Mouse (Mus musculus) yolk sac, embryonic 10.5 days (tissue): Measurements from ENCODE around the gene Gipc2.
"Not testable (repeated sequence)": the region's sequence is repeated elsewhere in the genome, so short reads cannot be mapped to it uniquely, and the experiment has no call there.

ENCODE experiments used
- DNase-seq: peaks from one replicate; pipeline ENCODE4 v3.0.0-alpha.2; 2017; ENCODE audit warnings: low spot score

Gipc2 gene

DNA sequence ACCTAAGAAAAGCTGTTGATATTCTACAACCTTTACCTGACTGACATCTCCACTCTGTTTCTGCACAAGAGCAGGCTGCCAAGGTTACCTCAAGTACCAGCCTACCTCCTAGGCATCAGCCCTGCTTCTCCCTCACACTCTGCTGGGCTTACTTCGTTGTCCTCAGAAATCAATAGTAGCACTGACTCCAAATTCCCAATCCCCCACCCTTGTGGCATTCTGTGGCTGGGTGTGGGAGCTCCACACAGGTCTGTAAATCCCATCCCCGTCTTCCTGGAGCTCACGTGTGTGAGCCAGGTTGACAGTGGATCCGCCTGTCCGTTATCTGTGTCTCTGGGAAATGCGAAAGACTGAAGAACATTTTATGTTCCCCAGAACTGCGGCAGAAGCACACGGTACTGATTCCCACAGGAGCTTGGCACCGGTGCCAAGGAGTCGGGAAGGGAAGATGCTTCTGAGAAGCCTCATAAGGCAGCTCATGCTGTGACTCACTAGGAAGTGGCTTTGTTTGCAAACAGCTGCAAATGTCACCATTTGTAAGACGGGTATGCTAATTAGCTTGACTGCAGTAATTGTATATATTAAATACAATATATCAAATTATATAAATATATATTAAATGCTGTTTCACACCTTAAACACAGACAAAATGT is 10.6 kb downstream of the Gipc2 start:
- no peak for DNase-seq

DNA sequence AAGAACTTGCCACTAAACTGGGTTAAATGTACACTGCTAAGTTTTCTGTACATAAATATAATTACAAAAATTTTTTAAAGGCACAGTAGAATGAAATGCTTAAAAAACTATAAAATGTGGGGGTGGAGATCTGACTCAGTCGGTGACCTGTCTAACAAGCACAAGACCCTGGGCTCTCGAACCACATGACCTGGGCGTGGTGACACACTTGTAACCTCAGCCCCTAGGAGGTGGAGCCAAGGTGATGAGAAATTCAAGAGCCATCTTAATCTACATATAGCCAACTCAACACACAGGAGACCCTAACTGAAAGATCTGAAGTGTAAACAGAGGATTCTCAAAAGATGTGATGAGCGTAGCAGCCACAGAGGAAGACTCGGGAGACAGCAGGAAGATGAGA is 11.9 kb downstream of the Gipc2 start:
- DNase-seq = no peak

DNA sequence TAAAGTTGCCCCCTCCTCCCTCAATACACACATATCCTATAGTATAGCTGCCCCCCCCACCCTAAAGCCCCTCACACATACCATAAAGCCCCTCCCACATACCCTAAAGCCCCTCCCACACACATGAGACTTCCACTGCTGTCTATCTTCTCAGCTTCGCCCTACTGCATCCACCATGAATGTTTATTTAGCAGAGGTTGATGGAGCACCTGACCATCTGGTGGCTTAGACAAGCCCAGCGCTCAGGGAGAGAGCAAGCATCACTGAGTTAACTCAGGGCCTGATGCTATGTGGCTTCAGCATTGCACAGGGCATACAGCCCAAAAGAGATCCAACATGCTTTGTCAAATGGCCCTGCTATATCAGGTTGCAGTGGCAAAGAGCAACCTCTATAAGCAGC is 12.9 kb downstream of the Gipc2 start:
- DNase-seq = no peak

DNA sequence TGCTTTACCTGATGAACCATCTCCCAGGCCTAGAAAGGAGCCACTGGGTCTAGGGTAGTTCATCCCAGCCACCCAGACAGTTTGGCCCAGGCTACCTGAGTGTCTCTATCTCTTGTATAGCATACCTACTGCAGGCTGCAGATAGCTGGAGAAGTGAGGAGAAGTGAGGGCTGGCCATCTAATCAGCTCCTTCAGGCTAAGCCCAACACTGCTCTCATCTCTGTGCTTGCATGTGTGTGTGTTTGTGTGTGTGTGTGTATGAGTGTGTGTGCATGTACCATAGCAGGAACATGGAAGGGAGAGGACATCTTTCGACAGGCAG is 13.6 kb downstream of the Gipc2 start:
- no peak for DNase-seq

DNA sequence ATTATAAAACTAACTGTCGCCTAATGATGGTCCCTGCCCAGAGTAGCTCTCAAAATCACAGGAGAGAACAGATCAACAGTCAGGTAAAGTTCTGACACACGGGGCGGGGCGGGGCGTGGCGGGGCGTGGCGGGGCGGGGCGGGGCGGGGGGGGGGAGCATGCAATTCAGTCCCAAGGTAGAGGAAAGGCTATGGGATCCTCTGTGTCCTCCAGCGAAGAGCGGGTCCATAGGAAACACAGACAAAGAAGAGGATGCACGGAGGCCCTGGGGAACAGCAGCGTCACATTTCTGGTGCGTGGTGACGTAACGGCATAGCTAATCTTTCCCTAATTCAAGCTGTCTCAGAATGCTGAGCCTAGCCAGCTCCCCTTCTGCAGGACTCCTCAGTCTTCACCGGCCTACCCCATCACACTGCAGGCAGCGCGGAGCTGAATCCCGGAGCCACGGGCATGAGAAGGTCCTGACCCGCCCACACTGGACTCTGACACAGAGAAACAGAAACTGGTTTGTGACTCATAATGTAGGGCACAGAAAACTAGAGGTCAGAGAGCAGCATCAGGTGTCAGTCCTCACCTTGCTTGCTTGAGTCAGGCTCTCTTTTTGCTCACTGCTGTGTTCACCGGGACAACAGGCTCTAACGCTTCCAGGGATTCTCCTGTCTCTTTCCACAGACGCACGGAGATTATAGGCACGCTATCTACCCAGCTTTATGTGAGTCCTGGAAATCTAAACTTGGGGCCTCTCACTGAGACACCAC is 14.1 kb downstream of the Gipc2 start:
- DNase-seq = peak; percentile 70

DNA sequence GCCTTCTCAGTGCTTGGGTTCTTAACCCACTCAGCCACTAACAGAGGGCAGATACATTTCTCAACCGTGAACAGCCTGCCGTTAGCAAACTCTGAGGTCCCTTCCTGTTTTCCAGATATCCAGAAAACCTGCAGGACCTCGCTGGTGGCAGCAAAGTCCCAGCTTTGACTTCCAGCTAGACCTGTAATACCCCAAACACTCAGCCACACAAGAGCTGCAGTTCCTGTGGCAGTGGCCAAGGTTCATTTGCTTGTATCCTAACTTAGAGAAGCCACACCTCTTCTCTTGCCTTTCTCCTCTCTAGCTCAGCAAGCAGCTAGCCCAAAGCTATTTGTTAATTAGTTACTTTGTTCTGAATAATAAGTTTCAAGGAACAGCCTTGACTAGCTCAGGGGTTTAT is 16.2 kb downstream of the Gipc2 start:
- peak; percentile 68 for DNase-seq

DNA sequence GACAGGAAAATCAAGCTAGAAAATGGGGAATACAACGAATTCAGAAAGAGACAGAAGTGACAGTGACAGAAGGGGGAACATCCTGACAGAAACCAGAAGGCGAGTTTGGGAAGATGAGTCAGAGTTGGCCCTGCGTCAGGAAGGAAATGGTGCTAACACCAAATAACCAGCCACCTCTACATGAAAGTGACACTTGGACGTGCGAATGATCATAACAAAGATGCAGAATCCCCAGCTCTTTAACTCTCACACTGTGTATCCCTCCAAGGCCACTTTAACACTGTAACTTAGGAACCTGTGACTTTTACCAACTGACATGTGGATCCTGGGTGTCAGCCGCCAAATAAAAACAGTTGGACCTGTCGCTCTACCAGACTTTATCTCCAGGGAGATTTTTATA is 16.6 kb downstream of the Gipc2 start:
- DNase-seq = no peak

DNA sequence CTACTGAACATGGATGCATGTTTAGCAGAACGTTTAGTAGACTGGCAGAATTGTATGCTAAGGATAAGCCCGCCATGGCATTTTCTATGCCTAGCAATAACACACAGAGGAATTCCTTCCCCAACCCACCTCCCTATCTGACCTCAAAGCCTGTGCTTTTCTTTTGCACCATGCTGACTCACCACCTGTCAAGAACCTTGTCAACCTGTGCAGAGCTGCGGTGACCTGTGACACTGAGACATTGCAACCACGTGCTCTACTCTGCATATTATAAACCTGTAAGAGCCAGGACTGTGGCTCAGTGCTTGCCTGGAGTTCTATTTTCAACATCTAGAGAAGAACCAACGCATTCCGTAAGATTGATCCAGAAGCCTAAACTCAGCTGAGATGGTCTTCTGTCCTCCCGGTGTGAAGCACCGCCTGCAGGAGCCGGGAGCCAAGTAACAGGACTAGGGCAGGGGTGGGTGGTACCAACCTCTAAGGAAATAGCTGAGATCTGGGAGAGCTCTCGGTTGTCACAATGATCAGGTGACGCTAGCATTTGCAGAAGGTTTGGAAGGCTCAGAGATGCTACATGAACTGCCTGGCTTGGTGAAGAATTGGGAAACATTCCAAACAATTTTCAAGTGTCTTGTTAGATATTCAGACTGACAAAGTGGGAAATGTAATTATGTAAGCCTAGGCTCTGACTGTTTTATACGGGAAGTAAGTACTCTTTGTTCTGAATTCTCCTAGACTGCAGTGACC is 18.8 kb downstream of the Gipc2 start:
- peak; percentile 70 for DNase-seq

DNA sequence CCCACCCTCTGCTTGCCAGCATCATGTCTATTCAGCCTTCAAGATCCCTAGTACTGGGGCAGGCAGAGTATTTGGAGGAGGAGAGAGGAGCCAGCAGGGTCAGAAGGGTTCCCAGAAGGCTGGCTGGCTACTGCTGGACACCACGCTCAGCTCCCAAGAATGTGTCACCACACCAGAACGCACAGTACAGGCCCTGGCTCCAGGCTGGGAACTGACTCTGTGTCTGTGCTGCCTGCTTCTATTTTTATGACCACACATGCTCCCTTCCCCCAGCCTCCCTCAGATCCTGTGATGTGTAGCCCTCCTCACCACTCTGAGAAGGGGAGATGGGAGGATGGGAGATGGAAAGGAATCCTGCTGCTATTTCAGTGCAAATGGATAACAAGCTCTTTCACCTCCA is 20.8 kb downstream of the Gipc2 start:
- DNase-seq = peak; percentile 53

DNA sequence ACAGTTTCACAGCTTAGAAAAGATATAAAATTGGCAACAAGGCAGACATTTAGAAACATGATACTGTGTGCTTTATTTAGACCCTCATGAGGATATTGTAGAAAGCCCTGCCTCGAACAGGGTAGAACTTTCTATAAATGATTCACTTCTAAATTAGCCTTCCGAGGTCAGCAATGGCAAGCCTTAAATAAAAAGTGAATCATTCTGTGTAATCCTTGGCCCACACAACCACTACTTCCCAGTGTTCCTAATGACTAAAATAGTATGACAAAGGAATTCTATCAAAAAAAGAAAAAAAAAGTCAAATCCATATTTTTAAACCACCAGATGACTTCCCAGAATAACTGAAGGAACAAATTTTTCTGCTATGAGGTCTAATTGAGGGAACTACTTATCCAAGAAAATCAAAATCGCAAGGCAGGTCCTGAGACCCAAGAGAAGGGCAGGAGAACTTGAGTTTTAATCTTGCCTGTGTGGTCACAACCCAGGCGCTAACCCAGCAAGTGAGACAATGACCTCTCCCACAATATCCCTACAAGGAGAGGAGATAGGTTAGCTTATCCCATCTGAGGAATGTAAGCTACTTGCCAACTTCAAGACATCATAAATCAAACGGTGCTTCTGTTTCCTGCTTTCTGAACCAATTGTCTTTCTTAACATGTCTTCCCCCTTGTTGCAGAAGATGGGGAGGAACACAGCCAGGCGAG is 22.9 kb downstream of the Gipc2 start:
- DNase-seq = no peak

DNA sequence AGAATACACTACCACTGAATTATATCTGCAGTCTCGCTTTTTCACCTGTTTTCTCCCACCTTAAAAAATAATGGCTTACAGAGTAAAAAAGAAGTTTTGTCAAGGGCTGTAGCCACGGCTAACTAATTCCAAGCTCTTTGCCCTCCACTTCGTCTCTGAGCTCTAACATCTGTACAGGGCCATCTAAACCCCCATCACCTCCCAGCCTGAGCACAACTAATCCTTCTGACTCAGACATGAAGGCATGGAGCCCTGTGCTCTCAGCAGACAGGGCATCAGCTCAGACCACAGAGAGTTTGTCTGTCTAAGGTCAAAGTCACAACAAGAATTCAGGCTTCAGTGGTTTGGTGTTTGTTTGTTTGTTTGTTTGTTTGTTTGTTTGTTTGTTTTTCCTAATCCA is 23.9 kb downstream of the Gipc2 start:
- DNase-seq = no peak

DNA sequence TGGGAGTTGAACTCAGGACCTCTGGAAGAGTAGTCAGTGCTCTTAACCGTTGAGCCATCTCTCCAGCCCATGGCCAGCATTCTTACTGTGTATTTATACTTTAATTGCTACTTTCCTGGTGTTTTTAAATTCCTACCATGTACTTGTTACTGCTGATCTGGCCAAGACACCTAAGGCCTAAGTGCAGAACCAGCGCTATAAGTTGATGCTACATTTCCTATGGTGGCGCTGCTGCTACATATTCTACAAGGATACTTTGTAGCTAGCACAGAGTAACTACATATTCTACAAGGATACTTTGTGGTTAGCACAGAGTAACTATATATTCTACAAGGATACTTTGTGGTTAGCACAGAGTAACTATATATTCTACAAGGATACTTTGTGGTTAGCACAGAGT is 26.7 kb downstream of the Gipc2 start:
- DNase-seq = not testable (repeated sequence)

DNA sequence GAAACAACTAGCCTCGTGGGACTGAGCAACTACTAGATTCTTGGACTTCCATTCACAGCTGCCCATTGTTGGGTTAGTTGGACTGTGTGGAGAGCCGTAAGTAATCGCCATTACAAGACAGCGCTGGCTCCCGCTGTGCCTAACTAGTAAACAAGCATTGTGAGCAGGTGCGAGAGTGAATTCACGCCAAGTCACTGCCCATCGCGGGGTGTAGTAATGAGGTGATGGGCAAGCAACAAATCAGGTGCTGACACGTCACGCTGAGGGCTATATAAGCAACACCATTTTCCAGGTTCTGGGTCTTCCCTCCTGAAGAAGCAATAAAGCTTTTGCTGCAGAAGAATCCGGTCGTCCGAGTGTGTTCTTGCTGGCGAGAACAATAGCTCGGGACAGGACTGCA is 29.9 kb downstream of the Gipc2 start:
- DNase-seq = not testable (repeated sequence)

DNA sequence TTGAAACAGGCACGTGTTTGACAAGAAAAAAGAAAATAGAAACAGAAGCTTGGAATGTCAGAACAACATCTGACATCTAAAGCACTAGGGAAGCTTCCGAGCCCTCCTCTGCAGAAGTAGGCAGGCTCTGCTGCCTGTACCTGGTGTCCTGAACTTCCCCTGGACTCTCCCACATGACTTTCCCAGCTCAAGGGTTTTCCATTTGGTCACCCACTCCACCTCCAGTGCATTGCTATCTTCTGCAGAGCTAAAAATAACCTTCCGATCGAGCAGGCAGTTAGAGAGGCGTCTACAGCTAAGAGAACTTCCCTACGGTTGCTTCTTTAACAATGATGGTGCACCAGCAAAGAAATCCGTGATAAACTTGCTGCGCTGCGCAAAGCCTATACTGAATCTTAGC is 32.4 kb downstream of the Gipc2 start:
- DNase-seq = peak; percentile 75

DNA sequence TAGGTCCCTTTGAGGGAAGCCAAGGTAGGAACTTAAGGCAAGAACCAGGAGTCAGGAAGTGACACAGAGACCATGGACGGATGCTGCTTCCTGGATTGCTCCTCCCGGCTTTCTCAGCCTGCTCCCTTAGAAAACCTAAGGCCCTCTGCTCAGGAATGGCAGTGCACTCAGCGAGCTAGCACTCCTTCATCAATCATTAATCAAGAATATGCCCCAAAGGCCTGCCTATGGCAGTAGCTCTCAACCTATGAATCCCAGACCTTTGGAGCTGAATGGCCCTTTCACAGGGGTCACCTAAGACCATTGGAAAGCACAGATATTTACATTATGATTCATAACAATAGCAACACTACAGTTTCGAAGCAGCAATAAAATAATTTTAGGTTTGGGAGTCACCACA is 35.1 kb downstream of the Gipc2 start:
- no peak for DNase-seq

DNA sequence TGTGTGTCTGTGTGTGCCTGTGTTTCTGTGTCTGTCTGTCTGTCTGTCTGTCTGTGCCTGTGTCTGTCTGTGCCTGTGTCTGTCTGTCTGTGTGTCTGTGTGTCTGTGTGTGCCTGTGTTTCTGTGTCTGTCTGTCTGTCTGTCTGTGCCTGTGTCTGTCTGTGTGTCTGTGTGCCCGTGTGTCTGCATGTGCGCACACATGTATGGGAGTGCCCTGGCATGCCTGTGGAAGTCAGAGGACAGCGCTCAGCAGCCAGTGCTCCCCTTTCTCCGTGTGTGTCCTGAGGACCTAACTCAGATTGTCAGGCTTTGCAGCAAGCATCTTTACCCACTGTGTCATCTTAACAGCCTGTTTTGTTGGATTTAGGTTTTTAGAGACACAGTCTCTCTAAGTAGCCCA is 36.6 kb downstream of the Gipc2 start:
- not testable (repeated sequence) for DNase-seq

DNA sequence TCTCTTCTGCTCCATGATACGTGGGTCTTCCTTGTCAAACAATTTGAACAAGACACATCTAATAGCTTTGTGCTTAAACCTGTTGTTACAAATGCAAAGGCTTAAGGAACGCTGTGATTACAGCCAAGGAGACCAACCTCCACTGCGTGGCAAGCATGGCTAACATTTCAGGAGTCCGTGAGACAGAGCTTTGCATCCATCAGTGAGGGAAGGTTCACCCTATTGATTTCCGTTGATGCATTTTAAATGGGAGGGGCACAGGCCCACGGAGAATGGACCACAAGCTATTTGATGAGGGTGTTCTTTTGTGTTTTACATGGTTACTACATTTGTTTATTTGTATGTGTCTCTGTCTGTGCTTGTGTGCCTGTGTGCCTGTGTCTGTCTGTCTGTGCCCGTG is 37.4 kb downstream of the Gipc2 start:
- no peak for DNase-seq

DNA sequence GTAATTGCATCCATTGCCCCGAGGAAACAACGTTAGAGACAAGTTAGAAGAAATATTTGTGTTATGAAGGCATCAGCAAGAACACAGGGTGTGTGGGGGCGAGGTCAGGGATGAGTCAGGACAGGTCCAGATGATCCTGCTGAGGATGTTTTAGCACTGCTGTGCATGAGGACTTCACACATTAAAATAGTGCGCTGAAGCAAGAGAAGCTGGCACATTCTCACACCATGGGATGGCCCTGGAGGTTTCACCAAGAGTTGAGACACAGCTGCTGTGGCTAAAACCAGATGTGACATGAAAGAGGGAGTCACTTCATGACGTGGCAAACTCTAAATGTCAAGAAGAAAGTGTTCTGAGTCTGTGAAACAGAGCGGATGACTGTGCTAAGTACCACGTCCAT is 38.9 kb downstream of the Gipc2 start:
- no peak for DNase-seq

DNA sequence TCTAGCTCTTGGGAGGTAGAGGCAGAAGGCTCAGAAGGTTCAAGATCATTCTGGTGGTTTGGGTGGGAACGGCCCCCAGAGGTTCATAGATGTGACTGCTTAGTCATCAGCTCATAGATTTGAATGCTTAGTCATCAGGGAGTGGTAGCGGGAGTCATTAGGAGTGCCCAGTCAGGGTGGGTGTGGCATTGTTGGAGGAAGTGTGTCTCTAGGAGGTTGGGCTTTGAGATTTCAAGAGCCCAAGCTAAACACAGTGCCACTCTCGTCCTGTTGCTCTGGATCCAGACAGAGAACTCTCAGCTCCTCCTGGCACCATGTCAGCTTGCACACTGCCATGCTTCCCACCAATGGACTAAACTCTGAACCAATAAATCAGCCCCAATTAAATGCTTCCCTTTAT is 43.3 kb downstream of the Gipc2 start:
- DNase-seq = no peak

DNA sequence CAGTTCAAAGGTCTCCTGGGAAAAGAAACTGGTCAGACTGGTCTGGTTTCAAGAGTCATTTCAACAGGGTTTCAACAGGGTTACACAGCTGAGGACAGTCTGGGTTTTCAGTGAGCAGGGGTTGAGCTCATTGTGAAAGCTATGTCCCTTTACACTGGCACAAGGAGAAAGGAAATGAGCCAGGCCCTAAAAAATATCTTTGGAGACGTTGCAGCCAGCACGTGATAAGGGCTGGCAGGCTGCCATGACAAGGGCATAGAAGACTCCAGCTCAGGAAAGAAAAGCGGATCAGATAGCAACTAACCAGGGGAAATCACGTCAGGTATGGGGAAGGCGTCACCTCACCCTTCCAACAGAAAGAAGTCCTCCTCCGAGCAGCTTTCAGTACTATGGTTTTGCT is 43.9 kb downstream of the Gipc2 start:
- DNase-seq = no peak

DNA sequence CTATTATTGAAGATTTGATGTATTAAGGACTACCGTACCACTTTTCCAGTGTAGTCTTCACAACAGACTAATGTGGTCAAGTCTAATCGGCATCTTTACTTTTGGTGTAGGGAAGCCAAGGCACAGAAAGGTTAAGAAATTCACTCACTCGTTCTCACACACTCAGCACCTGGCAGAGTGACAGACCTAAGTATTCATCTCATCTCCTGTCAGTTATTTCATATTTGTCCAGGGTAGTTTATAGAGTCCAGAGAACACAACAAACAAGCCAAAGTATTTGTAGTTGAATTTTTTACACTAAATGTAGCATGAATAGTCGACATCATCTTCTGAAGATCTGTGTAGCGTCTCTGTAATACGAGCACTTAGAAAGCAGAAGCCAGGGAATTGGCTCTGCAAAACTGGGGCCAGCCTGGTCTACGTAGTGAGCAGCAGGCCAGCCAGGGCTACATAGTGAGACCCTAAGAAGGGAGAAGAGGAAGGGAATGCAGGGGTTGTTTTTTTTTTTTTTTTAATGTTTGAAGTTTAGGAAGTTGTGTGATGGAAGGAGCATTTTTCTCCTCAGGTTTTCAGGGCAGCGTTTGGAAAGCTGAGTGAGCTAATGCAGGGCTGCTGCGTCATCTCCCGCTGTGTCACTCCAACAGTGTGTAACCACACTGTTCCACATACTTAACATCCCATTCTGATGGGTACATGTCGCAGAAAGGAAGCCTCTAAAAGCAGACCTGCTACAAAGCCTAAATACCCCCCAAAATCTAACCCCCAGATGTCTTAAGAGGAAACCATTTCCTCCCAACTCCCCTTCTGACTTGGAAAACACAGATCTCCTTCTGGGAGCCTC is 44.6 kb downstream of the Gipc2 start:
- no peak for DNase-seq

DNA sequence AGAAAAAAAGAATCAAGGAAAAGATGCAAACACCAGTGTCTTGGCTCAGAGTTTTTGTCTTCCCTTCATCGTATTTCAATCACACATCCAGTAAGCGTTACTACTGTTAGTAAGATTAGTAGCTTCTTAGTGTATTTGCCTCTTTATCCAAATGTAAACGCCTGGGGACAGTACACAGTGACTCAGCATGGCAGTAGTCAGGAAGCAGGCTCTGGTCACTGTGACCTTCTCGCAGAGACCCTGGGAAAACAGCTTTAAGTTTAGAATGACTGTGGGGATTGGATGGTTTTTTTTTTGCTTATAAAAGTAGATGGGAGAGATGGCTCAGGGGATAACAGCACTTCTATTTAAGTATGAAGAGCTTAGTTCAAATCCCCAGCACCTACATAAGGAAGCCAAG is 46.0 kb downstream of the Gipc2 start:
- no peak for DNase-seq
